Mouse (Mus musculus) embryonic fibroblast, embryonic 13.5 days (primary cell): Measurements from ENCODE around the gene Tesk1.

Source experiments
- CTCF ChIP-seq: IDR thresholded peaks from 2 replicates; pipeline ENCODE4 v1.5.1; 2011; ENCODE audit warnings: mild to moderate bottlenecking, control low read depth, low read length, moderate library complexity, borderline replicate concordance; ENCODE audit not compliant: insufficient read depth
- POLR2A ChIP-seq: IDR thresholded peaks from 2 replicates; pipeline ENCODE4 v1.6.1; 2011; ENCODE audit warnings: low read depth, mild to moderate bottlenecking, control low read depth, low read length, moderate library complexity

DNA sequence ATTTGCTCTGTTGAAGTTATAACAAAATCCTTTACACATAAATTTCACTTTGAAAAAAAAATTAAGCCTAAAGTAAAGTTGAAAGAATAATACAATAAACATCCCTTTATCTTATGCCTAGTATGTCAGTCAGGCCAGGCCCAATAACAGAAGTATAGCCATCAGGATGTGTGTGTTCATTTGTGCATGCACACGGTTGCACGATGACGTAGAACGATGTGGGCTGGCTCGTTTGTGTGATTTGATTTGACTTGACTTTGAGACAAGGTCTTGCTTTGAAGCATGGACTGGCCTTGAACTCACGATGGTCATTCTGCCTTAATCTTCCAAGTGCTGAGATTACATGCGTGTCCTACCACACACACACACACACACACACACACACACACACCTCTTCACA lies 25.1 kb downstream of the Tesk1 start:
- TF ChIP-seq CTCF (no peak), POLR2A (no peak)
